Mouse (Mus musculus): ENCODE measurements around the gene Mtr.
"Not testable (repeated sequence)": the region's sequence is repeated elsewhere in the genome, so short reads cannot be mapped to it uniquely, and the experiment has no call there.

Gene Mtr

DNA sequence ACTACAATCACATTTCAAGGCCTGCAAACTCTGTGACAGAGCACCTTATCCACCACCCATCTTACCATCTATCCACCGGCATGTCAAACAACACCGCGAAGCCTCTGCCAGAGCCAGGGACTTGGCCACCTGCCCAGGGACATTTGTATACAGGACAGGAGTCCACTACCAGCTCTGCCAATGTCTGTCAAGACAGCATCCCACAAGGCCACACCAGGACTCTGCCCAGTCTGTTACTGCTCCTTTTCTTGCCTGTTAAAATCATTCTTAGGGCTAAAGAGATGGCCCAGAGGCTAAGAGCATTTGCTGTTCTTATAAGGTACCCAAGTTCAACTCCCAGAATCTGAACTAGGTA, 97.8 kb downstream of the Mtr start:
- no peak for DNase-seq (ENCODE audit: low read depth, low spot score)

GRCm38 (mm10) chr13:12159288-12160120, 98.4 kb downstream of the Mtr start:
- no peak for DNase-seq (ENCODE audit: low read depth, low spot score)

- no peak for DNase-seq (ENCODE audit: low read depth, low spot score)
These were observed 104.0 kb downstream of the Mtr start for GRCm38 (mm10) chr13:12153922-12154321.

DNA sequence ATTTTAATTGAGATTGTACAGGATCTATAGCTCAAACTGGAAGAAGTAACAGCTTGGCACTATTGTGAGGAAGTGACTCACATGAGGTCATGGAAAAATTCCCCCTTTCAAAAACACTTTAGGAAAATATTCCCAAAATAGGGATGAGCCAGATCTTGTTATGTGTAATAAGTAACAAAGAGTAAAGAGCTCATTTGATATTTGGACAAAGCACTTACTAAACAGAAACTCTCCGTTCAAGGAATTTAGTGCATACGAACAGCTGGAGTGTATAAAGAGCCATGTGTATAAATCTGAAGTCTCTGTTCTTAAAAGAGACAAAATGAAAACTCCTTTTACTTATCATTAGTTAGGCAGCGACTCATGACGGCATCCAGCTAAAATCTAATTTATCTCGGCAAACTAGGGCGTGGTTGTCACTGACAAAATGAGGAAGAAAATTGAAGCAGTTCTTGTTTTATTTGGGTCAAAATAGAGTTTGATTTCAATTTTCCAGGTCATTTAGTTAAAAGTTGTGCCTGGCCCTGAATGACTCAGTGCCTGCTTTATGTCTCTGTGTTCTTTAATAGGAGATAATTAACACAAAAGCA, 110.9 kb downstream of the Mtr start:
- DNase-seq (ENCODE audit: low read depth, low spot score): no peak

DNA sequence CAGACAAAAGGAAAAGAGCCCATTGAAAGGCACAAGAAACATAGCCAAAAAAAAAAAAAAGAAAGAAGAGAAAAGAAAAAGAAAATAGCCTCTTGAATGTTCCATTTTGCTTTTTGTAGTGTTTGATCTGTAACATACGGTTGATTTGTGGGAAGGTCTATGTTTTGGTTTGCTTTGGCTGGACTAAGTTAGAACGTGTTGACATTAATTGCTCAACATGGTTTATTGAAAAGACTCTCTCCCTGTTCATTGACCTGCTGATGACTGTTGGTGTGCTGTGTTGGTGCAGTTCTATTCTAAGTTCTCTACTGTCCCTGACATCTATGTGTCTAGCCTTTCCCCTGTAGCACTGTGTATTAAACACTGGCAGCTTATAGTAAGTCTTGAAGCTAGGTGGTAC, 111.5 kb downstream of the Mtr start:
- DNase-seq (ENCODE audit: low read depth, low spot score): no peak

DNA sequence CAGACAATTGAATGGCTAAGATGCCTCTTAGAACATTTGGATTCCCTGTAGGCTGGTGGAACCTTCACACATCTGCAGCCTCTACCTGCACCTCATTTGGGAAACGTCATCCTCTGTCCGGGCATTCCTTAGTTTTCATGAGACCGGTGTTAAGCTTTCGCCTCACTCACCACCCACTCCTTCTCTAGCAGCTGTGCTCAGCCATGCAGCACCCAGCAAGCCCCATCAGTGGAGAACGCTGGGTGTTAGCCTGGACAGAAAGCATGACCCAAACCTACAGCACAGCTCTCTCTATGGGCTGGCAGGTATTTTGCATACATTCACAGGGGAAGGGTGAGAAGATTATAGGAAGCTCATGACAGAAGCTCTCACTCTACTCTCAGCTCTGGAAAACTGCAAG, 114.6 kb downstream of the Mtr start:
- no peak for DNase-seq (ENCODE audit: low read depth, low spot score)

DNA sequence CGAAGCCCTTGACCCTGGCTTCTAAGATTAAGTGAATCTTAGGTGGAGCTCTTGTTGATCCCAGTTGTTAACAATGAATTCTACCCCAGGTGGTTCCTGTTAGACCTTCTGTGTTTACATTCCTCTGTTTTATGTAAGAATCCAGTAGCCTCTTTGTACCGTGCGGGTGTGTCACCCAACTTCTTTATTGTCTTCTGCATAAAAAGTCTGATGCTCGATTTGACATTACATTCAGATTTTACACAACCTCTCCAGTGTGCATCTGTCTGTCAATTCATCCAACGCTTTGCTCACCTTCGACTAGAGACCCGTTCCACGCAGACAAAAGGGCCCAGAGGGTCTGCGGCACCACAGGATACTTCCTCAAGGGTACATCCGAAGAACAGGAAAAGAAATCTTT, 121.5 kb downstream of the Mtr start:
- not testable (repeated sequence) for DNase-seq (ENCODE audit: low read depth, low spot score)

GRCm38 (mm10) chr13:12133549-12133948, 124.4 kb downstream of the Mtr start:
- DNase-seq (ENCODE audit: low read depth, low spot score): no peak

Measured in retina, adult 2 months (tissue).